Mouse (Mus musculus) heart, adult 2 months (tissue): ENCODE data around the gene Fads2.

Source experiments
- CTCF ChIP-seq: fragments of 200-600 bp; IDR thresholded peaks from 2 replicates; pipeline ENCODE4 v1.8.1; 2022; ENCODE audit warnings: antibody characterized with exemption, mild to moderate bottlenecking, moderate library complexity
- EP300 ChIP-seq: fragments of 200-500 bp; IDR thresholded peaks from 2 replicates; pipeline ENCODE4 v1.6.1; 2011; ENCODE audit warnings: low read depth, low read length, control low read depth; ENCODE audit not compliant: insufficient read depth
- POLR2A ChIP-seq: fragments of 200-500 bp; IDR thresholded peaks from 2 replicates; pipeline ENCODE4 v1.6.1; 2011; ENCODE audit warnings: mild to moderate bottlenecking, low read depth, low read length, control low read depth; ENCODE audit not compliant: insufficient read depth

DNA sequence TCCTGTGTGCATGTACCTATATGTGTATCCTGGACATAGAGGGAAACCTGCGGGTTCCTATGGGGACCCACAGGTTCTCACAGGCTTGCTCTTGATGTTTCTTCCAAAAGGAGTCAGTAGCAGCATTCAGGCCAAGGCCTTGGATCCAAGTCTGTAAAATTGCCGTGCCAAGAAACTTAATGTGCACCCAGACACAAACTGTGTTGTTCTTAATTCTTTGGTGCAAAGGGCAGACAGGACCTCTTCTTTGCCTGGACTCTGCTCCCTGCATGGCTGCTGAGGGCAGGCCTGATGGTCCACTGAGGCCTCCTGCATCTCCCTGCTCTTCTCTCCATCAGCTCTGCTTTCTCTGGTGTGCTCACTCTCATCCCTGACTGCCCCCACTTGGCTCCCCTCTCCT lies 71.8 kb downstream of the Fads2 start:
- TF ChIP-seq CTCF = no peak
- TF ChIP-seq POLR2A = no peak
- TF ChIP-seq EP300 = no peak
